Mouse (Mus musculus) monocyte, adult 2 months (primary cell): ENCODE data around the gene Ehhadh.
A peak's percentile ranks its signal among the peaks of the same experiment; 100 is the strongest.

ENCODE experiments used
- DNase-seq, 2 experiments: peaks; one replicate each; pipeline ENCODE4 v3.0.0; 2022; ENCODE audit warnings: low spot score in 2 of 2, low read depth in 1 of 2

Gene Ehhadh

GRCm38 (mm10) chr16:21794697-21795045 is 7.1 kb upstream of the Ehhadh start:
- no peak for DNase-seq

GRCm38 (mm10) chr16:21793875-21794696 is 6.5 kb upstream of the Ehhadh start, which contains the start of gene Map3k13:
Gene Map3k13 (plus strand): TSS chr16:21794346.
- DNase-seq: peak; percentile 89 to 92

- DNase-seq: peak; percentile 4 to 18
Measured at GRCm38 (mm10) chr16:21793080-21793810, 5.6 kb upstream of the Ehhadh start.

- no peak for DNase-seq
Measured at GRCm38 (mm10) chr16:21791779-21792178, 4.2 kb upstream of the Ehhadh start.

GRCm38 (mm10) chr16:21790469-21790868 is 2.9 kb upstream of the Ehhadh start:
- no peak for DNase-seq

- DNase-seq: no peak
Measured at GRCm38 (mm10) chr16:21789180-21789579, 1.6 kb upstream of the Ehhadh start.

- no peak for DNase-seq
Measured at GRCm38 (mm10) chr16:21788581-21788980, 974 bp upstream of the Ehhadh start.

GRCm38 (mm10) chr16:21786317-21786716 is 1.3 kb downstream of the Ehhadh start:
- DNase-seq: no peak

- no peak for DNase-seq
Measured at GRCm38 (mm10) chr16:21785000-21785399, 2.6 kb downstream of the Ehhadh start.

GRCm38 (mm10) chr16:21782807-21783206 is 4.8 kb downstream of the Ehhadh start:
- no peak for DNase-seq

- no peak for DNase-seq
Measured at GRCm38 (mm10) chr16:21781895-21782294, 5.7 kb downstream of the Ehhadh start.

- no peak for DNase-seq
Measured at GRCm38 (mm10) chr16:21781277-21781676, 6.3 kb downstream of the Ehhadh start.

- no peak for DNase-seq
Measured at GRCm38 (mm10) chr16:21779149-21779548, 8.5 kb downstream of the Ehhadh start.

- DNase-seq: no peak
Measured at GRCm38 (mm10) chr16:21778293-21778866, 9.2 kb downstream of the Ehhadh start.

GRCm38 (mm10) chr16:21774725-21775124 is 12.9 kb downstream of the Ehhadh start:
- no peak for DNase-seq

GRCm38 (mm10) chr16:21769667-21770066 is 17.9 kb downstream of the Ehhadh start:
- DNase-seq: no peak

- no peak for DNase-seq
Measured at GRCm38 (mm10) chr16:21768255-21768654, 19.4 kb downstream of the Ehhadh start.

- no peak for DNase-seq
Measured at GRCm38 (mm10) chr16:21758447-21758846, 29.2 kb downstream of the Ehhadh start.

- DNase-seq: no peak
Measured at GRCm38 (mm10) chr16:21743401-21743800, 44.2 kb downstream of the Ehhadh start.

- no peak for DNase-seq
Measured at GRCm38 (mm10) chr16:21742898-21743297, 44.7 kb downstream of the Ehhadh start.

- no peak for DNase-seq
Measured at GRCm38 (mm10) chr16:21742191-21742870, 45.3 kb downstream of the Ehhadh start.
